Mouse (Mus musculus) cerebellum, adult 2 months (tissue): ENCODE data around the gene Erc1. TPM values are rescaled to one million over a fixed set of nuclear protein-coding genes. Genes with fewer than 3 reads are reported as not detected.

Experiments
- DNase-seq, 2 experiments: peaks; one replicate each; pipeline ENCODE4 v3.0.0; 2021
- H3K27ac ChIP-seq: fragments of 200-500 bp; 2 replicates; pipeline ENCODE4 v1.5.1; 2012; ENCODE audit warnings: low read length, control low read depth, inconsistent platforms; ENCODE audit not compliant: insufficient read depth
- H3K27me3 ChIP-seq: fragments of 200-500 bp; 2 replicates; pipeline ENCODE4 v1.6.1; 2012; ENCODE audit warnings: inconsistent platforms, mild to moderate bottlenecking, low read length, moderate library complexity; ENCODE audit not compliant: control insufficient read depth, insufficient read depth
- H3K4me1 ChIP-seq: fragments of 200-500 bp; 2 replicates; pipeline ENCODE4 v1.6.1; 2011; ENCODE audit warnings: low read length; ENCODE audit not compliant: control insufficient read depth, insufficient read depth
- H3K4me3 ChIP-seq: fragments of 200-500 bp; replicated peaks from 2 replicates; pipeline ENCODE3; 2011; ENCODE audit warnings: mild to moderate bottlenecking, low read depth, low read length, control low read depth; ENCODE audit not compliant: insufficient read depth
- CTCF ChIP-seq: fragments of 200-500 bp; IDR thresholded peaks from 2 replicates; pipeline ENCODE4 v1.5.1; 2011; ENCODE audit warnings: low read depth, mild to moderate bottlenecking, control low read depth, low read length, moderate library complexity, borderline replicate concordance; ENCODE audit not compliant: insufficient read depth
- POLR2A ChIP-seq: fragments of 200-500 bp; IDR thresholded peaks from 2 replicates; pipeline ENCODE4 v1.6.1; 2011; ENCODE audit warnings: low read length, control low read depth, borderline replicate concordance; ENCODE audit not compliant: insufficient read depth
- whole genome bisulfite sequencing: fragments of 180-500 bp; shearing (Covaris S2); methylation state at CpG from one replicate; pipeline ENCODE4 v1.1.7; 2018; 5-methylcytosine and 5-hydroxymethylcytosine counted together
- polyA plus RNA-seq: library from polyadenylated mRNA; depleted of rRNA; stranded (reverse); fragments of >200 nt; gene quantifications from 2 replicates; pipeline ENCODE4 v1.2.3, GENCODE M21; 2012

Gene Erc1
- polyA plus RNA-seq, 1 experiment, result 44.3 TPM

DNA sequence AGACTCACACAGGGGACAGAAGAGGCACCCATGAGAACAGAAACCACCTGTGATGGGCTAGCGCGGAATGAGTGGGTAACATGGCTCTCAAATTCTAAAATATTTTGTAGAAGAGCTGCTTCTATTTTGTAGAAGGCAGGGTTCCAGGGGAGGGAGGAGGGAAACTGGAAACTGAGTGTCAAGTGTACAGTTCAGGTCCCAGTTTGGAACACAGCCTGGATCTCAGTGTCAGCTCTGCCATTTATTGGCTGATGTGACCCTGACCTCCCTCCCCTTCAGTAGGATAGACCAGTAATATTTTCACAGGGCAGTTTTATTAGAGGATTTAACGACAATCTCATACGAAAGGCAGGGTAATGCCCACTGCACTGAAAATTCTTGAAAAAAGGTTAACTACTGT is 271.3 kb downstream of the Erc1 start:
- no peak for TF ChIP-seq CTCF
- TF ChIP-seq POLR2A, result no peak
- Histone ChIP-seq H3K4me3 (no peak overlapping the region), H3K27me3 (no peaks in the 10 kb centered on the region), H3K27ac (no peak overlapping the region), H3K4me1 (peaks cover 16% of the 10 kb centered on the region)
- no peak for DNase-seq
- 94% methylated on average over 4 of the region's 4 CpGs for WGBS

DNA sequence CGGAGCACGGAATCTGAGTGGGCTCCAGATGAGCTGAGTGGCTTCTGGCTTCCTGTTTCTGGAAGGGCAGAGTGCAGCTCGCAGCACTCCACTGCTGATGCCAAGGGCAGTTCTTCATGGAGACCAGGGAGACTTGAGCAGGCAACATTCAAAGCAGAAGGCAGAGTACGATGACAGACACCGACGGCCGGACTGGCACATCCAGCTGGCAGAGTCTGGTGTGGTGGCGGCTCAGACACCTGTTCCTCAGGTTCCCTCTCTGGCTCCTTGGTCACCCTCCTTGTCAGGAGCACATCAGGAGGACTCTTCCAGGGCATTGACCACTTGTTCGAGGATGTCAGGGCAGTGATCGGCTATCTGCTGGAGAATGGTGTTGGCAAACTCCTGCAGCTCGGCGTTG is 272.6 kb downstream of the Erc1 start:
- whole genome bisulfite sequencing, result 76% methylated on average over 12 of the region's 12 CpGs
- no peak for TF ChIP-seq CTCF
- TF ChIP-seq POLR2A, result no peak

GRCm38 (mm10) chr6:119572296-119572695 is 275.7 kb downstream of the Erc1 start:
- Histone ChIP-seq H3K4me3 (no peak overlapping the region), H3K4me1 (peaks cover 16% of the 10 kb centered on the region), H3K27ac (no peak overlapping the region), H3K27me3 (no peaks in the 10 kb centered on the region)
- WGBS, result 6% methylated on average over 7 of the region's 7 CpGs
- DNase-seq, result peak; percentile 80 to 87
- TF ChIP-seq POLR2A (no peak), CTCF (no peak)

More for the DNA sequence above, 272.6 kb downstream of the Erc1 start:
- DNase-seq, result no peak
- Histone ChIP-seq H3K27ac (no peak overlapping the region), H3K27me3 (no peaks in the 10 kb centered on the region), H3K4me3 (no peak overlapping the region), H3K4me1 (peaks cover 16% of the 10 kb centered on the region)

DNA sequence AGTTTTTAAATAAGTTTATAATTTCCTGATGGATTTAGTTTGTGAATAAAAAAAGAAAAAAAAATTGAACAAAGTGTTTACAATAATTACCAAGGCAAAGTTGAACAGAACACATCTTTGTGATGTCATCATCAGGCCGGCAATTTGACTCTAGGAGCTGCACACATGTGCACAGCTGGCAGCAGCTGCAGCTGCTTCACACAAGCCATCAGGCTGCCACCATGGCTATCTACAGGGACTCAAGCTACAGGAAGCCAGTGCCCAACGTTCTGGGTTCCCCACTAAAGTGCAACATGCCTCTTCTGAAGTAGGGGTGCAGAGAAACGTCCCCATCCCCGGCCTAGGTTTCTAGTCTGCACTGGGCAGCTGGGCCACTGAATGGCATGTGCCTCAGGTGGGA is 277.2 kb downstream of the Erc1 start:
- H3K4me1 ChIP-seq, result peaks cover 22% of the 10 kb centered on the region
- no peak overlapping the region for H3K4me3 ChIP-seq
- DNase-seq, result no peak
- no peak for TF ChIP-seq CTCF
- no peak for TF ChIP-seq POLR2A
- no peak overlapping the region for H3K27ac ChIP-seq
- WGBS, result 79% methylated on average over 4 of the region's 4 CpGs
- no peaks in the 10 kb centered on the region for H3K27me3 ChIP-seq

- Histone ChIP-seq H3K27ac (no peak overlapping the region), H3K4me1 (peaks cover 20% of the 10 kb centered on the region)
- 77% methylated on average over 2 of the region's 2 CpGs for WGBS
Observed at GRCm38 (mm10) chr6:119568339-119568738, 279.6 kb downstream of the Erc1 start.

DNA sequence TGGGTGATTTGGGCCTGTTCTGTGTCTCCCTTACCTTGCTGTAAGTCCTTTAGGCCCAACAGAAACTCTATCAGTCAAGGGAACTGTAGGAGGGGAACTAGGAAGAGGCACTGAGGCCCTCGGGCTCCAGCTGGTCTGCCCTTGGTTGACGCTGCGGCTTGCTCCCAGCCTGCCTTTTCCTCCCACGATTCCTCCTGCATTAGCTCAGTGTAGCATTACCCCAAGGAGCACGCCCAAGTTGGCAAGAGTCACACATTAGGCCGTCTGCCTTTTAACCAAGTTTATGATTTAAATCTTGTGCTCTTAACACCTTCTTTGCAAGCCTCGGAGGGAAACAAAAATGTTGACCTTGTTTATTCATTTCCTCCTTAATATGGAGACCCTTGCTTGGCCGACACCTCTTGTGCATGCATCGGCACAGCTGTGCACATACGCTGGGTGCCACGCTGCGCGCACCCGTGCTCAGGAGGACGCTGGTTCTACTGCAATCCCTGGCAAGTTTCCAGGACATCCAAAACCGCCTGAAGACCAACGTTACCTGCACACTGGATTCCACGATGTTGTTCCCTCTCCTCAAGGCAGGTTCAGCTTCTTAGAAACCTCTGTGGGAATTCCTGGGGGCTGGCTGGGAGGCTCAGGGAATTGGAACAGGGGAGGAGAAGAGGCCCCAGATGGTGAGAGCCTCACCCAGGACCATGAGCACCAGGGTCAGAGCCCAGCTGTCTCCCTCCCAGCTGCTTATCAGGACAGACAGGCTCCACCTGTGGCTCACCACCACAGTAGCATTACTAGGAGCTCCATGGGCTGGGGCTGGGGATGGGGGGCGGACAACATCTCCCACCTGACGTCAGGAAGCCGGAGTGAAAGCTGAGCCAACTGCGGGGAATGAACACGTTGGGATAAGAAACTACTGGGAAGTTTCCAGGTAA is 282.3 kb downstream of the Erc1 start:
- H3K4me3 ChIP-seq, result no peak overlapping the region
- peak in 1 of 2 experiments; percentile 18 for DNase-seq
- peaks cover 6% of the 10 kb centered on the region for H3K4me1 ChIP-seq
- TF ChIP-seq CTCF (no peak), POLR2A (no peak)
- WGBS, result 58% methylated on average over 23 of the region's 23 CpGs
- H3K27ac ChIP-seq, result no peak overlapping the region
- H3K27me3 ChIP-seq, result no peaks in the 10 kb centered on the region

More at GRCm38 (mm10) chr6:119568339-119568738, 279.6 kb downstream of the Erc1 start:
- Histone ChIP-seq H3K27me3 (no peaks in the 10 kb centered on the region), H3K4me3 (no peak overlapping the region)
- DNase-seq, result no peak
- TF ChIP-seq POLR2A (no peak), CTCF (no peak)

DNA sequence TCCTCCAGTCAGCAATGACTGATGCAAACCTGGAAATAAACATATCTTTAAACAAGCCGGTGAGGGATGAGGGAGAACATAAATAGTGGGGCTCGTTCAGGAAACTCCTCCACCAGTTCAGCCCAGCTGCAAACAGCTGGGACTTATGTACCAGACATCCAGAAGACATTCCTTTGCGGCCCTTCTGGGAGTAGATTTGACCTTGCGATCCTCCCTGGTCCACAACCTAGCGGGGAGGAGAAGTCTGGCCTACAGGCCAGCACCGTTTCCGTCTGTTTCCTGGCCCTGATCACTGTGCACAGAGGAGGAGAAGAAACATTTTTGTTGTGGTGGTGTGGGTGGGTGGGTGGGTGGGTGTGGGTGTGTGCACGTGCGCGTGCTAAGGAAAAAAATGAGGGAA is 285.4 kb downstream of the Erc1 start:
- no peak overlapping the region for H3K4me3 ChIP-seq
- no peaks in the 10 kb centered on the region for H3K27me3 ChIP-seq
- no peak for DNase-seq
- WGBS, result 83% methylated on average over 10 of the region's 10 CpGs
- H3K4me1 ChIP-seq, result peaks cover 6% of the 10 kb centered on the region
- no peak overlapping the region for H3K27ac ChIP-seq
- no peak for TF ChIP-seq POLR2A
- no peak for TF ChIP-seq CTCF

DNA sequence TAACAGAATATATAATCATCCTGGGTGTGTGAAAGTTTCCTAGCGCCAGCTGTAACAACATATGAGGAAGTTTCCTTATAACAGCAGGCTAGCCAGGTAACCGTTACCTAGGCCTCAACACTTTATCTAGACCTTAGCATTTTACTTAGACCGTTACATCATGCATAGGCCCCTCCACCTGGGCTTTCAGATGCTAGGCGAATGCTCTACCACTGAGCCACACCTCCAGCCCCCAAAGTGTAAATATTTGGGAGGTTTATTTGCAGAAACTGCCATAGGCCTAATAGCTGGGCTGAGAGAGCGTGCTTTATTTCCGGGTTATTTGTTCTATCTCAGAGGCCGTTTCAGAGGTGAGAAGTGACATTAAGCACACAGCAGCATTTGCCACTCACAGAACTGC is 289.1 kb downstream of the Erc1 start:
- Histone ChIP-seq H3K27ac (no peak overlapping the region), H3K27me3 (no peaks in the 10 kb centered on the region), H3K4me3 (no peak overlapping the region), H3K4me1 (no peaks in the 10 kb centered on the region)
- DNase-seq, result no peak
- TF ChIP-seq CTCF (no peak), POLR2A (no peak)
- 89% methylated on average over 7 of the region's 7 CpGs for whole genome bisulfite sequencing
